Mouse (Mus musculus): ENCODE results near the gene Actc1.

DNA sequence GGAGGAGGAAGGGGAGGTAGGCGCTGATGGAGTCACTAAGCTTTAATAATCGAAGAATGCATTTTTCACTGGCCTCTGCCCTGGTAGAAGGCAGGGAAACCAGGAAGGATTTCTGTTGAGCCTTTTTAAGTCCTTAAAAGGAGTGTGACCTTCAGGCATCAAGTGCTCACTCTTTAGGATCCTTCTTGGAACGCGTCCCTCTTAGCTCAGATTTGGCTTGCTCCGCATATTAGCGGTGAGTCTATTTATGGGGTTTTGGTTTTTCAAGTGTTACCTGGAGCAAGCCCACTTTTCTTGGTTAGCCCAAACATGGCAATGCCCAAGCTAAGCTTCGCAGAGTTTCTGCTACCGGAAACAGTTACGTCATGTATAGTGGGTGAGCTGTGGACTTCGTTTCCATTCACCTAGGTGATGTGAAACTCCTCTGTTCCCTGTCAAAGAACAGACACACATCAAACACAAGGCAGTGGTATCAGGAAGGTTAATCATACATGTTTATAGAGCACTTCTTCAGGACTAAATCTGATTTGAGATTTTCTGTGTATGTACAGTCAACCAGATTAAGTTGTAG, 5.0 kb upstream of the Actc1 start:
- no peak for TF ChIP-seq CTCF (IDR thresholded peaks at IDR 0.05; ENCODE audit: extremely low read depth, insufficient read length, insufficient replicate concordance, low read depth, low read length)
- TF ChIP-seq POLR2A (IDR thresholded peaks at IDR 0.05; ENCODE audit: low read depth, low read length) = no peak

Measured in small intestine, adult 2 months (tissue).